Mouse (Mus musculus) brown adipose tissue, adult 24 weeks (tissue): ENCODE results near the gene Pcyox1. TPM values are rescaled to one million over a fixed set of nuclear protein-coding genes. Genes with fewer than 3 reads are reported as not detected.
A peak's percentile ranks its signal among the peaks of the same experiment; 100 is the strongest.
"Not testable (repeated sequence)": the region's sequence is repeated elsewhere in the genome, so short reads cannot be mapped to it uniquely, and the experiment has no call there.

Experiments
- H3K27ac ChIP-seq: fragments of 200-500 bp; replicated peaks from 2 replicates; pipeline ENCODE4 v1.5.1; 2012; ENCODE audit warnings: low read depth, mild to moderate bottlenecking, low read length
- H3K4me1 ChIP-seq: fragments of 200-500 bp; 2 replicates; pipeline ENCODE4 v1.6.1; 2012; ENCODE audit warnings: low read length, mixed read lengths; ENCODE audit not compliant: control insufficient read depth, insufficient read depth, insufficient read length
- H3K4me3 ChIP-seq: fragments of 200-500 bp; 2 replicates; pipeline ENCODE4 v1.5.1; 2012; ENCODE audit warnings: low read depth, mild to moderate bottlenecking, low read length, moderate library complexity; ENCODE audit not compliant: insufficient read depth
- polyA plus RNA-seq: library from polyadenylated mRNA; stranded (reverse); fragments of >200 nt; gene quantifications from 2 replicates; pipeline ENCODE4 v1.2.4, GENCODE M21; 2012; ENCODE audit not compliant: missing spikeins, insufficient read depth, insufficient read length

Pcyox1 gene
- polyA plus RNA-seq, 1 experiment: 131 TPM

GRCm38 (mm10) chr6:86365371-86366124 lies 31.4 kb downstream of the Pcyox1 start, which contains the start of gene Fam136a:
Fam136a (plus strand) TSS chr6:86365646.
- Histone ChIP-seq H3K4me3 (peak within 1 kb of the TSS; percentile 76), H3K4me1 (no peaks in the 10 kb centered on the region), H3K27ac (peak within 1 kb of the TSS; percentile 25)

DNA sequence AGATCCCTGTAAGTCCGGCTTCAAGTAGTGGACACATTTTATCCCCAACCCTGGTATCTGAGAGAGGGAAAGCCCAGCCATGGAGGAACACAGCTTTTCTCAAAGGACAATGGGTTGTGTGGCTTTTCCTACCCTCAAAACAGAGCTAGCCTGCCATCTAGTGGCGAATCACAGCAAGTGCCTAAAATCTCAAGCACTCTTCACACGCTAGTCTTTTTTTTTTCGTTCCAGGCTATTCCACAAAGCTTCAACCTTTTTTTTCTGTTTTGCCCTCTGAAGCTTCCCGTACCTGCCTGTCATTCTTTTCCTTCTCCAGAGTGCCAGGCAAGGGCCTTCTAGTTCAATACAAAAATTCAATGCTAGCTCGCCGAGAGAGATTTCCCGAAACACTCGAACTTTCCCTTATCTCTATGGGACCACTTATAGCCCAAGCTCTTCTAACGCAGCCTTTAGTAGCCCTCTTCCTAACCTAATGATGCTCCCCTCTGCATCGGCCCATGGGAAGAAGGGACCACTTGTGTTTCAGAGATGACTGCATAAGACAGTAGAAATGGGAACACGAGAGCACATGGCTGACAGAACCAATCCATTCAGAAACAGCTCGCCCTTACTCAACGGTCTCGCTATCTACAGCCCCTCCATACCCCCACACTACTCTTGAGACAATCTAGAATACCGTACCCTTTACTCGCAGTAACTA lies 32.4 kb downstream of the Pcyox1 start:
- H3K4me1 ChIP-seq: no peaks in the 10 kb centered on the region
- H3K27ac ChIP-seq: no peak overlapping the region
- peak overlapping the region; percentile 61 for H3K4me3 ChIP-seq

GRCm38 (mm10) chr6:86361373-86361772 lies 35.6 kb downstream of the Pcyox1 start:
- H3K4me3 ChIP-seq: no peak overlapping the region
- H3K4me1 ChIP-seq: no peaks in the 10 kb centered on the region
- no peak overlapping the region for H3K27ac ChIP-seq

DNA sequence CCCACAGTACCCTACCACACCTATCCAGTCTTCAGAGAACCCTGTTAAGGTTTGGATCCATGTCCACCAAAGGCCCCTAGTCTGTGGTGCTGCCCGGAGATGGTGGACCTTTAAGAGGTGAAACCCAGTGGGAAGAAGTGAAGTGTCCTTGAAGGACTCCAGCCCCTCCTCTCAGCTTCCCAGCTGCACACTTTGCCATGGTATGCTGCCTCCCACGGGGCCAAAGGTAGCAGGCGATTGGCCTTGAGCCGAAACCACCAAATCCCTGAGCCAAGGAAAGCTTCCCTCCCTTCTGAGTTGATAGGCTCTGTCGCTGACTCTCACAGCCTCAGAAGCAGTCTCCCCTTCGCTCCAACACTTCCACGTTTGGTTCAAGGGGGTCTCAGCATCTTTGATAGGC lies 36.3 kb downstream of the Pcyox1 start:
- no peak overlapping the region for H3K4me3 ChIP-seq
- H3K27ac ChIP-seq: no peak overlapping the region
- H3K4me1 ChIP-seq: no peaks in the 10 kb centered on the region

GRCm38 (mm10) chr6:86356956-86357355 lies 40.0 kb downstream of the Pcyox1 start:
- no peak overlapping the region for H3K4me3 ChIP-seq
- H3K27ac ChIP-seq: no peak overlapping the region
- no peaks in the 10 kb centered on the region for H3K4me1 ChIP-seq

DNA sequence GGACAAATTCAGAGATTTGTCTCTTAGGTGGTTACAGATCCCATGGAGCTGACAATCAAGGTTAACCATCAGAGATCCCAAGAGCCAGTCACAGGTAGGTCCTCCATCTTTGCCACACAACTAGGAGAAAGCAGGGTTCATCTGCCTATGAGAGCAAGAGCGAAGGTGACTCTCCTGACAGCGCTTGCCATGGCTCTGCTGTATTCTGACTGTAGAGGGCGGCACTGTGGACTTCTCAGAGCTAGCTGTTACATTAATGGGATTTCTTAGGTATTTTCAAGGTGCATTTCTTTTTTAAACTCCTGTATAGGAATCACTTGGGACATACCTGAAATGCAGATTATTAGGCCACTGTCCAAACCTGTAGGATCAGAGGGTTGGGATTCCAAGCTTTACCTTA lies 42.0 kb downstream of the Pcyox1 start:
- no peak overlapping the region for H3K27ac ChIP-seq
- no peaks in the 10 kb centered on the region for H3K4me1 ChIP-seq
- no peak overlapping the region for H3K4me3 ChIP-seq

DNA sequence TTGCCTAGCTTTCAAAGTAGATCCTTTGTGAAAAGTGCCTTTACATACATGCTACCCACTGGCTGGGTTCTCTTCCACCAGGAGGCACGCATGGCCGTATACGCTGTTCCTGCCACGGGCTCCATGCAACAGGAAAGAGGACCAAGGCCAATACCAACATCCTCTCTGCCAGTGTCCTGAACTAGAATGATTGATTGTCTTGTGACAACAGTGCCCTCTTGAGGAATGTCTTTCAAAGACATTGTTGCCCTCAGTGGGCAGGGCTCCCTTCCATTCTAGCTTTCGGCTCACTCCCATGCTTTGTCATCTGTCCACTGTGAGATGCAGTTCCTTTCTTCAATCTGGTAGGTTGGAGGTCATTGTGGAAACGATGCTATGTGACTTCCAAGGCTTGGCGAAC lies 47.7 kb downstream of the Pcyox1 start:
- H3K4me3 ChIP-seq: no peak overlapping the region
- no peaks in the 10 kb centered on the region for H3K4me1 ChIP-seq
- H3K27ac ChIP-seq: no peak overlapping the region

- no peak overlapping the region for H3K4me3 ChIP-seq
- H3K4me1 ChIP-seq: no peaks in the 10 kb centered on the region
- H3K27ac ChIP-seq: no peak overlapping the region
These were observed 50.9 kb downstream of the Pcyox1 start for GRCm38 (mm10) chr6:86346063-86346462.

DNA sequence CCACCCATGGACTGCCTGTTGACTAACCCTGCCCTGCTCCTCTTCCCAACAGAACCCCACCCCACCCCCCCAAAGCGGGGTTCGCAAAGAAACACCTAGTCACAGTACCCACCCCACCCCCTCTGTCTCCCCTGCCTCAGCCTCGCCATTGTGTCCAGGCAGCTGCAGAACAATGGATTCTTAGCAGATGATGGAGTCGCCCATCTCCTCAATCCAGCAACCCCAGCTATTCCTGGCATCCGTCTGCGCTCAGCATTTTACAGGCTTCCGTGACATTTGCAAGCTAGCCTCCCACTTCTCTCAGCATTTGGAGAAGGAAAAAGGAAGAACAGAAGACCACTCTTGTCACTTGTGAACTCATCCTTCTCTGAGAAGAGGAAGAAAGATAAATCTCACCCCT lies 53.3 kb downstream of the Pcyox1 start:
- no peak overlapping the region for H3K4me3 ChIP-seq
- H3K27ac ChIP-seq: no peak overlapping the region
- H3K4me1 ChIP-seq: no peaks in the 10 kb centered on the region

- H3K27ac ChIP-seq, H3K4me1 ChIP-seq: not testable (repeated sequence)
These were observed 60.6 kb downstream of the Pcyox1 start for GRCm38 (mm10) chr6:86336340-86336739.

More at GRCm38 (mm10) chr6:86336340-86336739, 60.6 kb downstream of the Pcyox1 start:
- H3K4me3 ChIP-seq: not testable (repeated sequence)

Other genes starting within 250 kb of the Pcyox1 start
- gene Tgfa, start 201.9 kb downstream of the Pcyox1 start, polyA plus RNA-seq: 0.25 and 0.44 TPM in 2 replicates
- 43.3 and 73.3 TPM in 2 replicates for gene Fam136a, start 31.5 kb downstream of the Pcyox1 start, polyA plus RNA-seq
- gene Snrpg, start 25.9 kb downstream of the Pcyox1 start, polyA plus RNA-seq: 88.2 and 89.2 TPM in 2 replicates
- gene Tia1, start 7.1 kb upstream of the Pcyox1 start, polyA plus RNA-seq: 15.2 and 19.3 TPM in 2 replicates
- not detected in 2 replicates for gene Gm44790, start 29.5 kb upstream of the Pcyox1 start, polyA plus RNA-seq
- gene C87436, start 41.2 kb upstream of the Pcyox1 start, polyA plus RNA-seq: 10.4 and 13.6 TPM in 2 replicates
- gene Pcbp1, start 129.2 kb upstream of the Pcyox1 start, polyA plus RNA-seq: 107 and 116 TPM in 2 replicates
- 0.67 and 0.96 TPM in 2 replicates for gene Asprv1, start 231.0 kb upstream of the Pcyox1 start, polyA plus RNA-seq